Mouse (Mus musculus): ENCODE measurements around the gene Adgrg6. TPM values are rescaled to one million over a fixed set of nuclear protein-coding genes. Genes with fewer than 3 reads are reported as not detected.

Adgrg6 gene
- polyA plus RNA-seq, 1 experiment, result not detected

- no peak overlapping the region for H3K4me3 ChIP-seq (ENCODE audit: insufficient read depth, low read depth, low read length)
- no peaks in the 10 kb centered on the region for H3K4me1 ChIP-seq (ENCODE audit: control insufficient read depth, insufficient read depth, low read length)
- TF ChIP-seq POLR2A (IDR thresholded peaks at IDR 0.05; ENCODE audit: insufficient read depth, low read depth, low read length), result no peak
- TF ChIP-seq CTCF (IDR thresholded peaks at IDR 0.05; ENCODE audit: insufficient read depth, low read depth, low read length), result no peak
- H3K27ac ChIP-seq (ENCODE audit: insufficient read depth, low read depth, low read length), result no peak overlapping the region
- 90% methylated on average over 2 of the region's 2 CpGs for WGBS
These were observed 69.8 kb downstream of the Adgrg6 start for GRCm38 (mm10) chr10:14475641-14476040.

GRCm38 (mm10) chr10:14474541-14475305 is 70.7 kb downstream of the Adgrg6 start:
- Histone ChIP-seq H3K4me1 (ENCODE audit: control insufficient read depth, insufficient read depth, low read length) (no peaks in the 10 kb centered on the region), H3K27ac (ENCODE audit: insufficient read depth, low read depth, low read length) (no peak overlapping the region), H3K4me3 (ENCODE audit: insufficient read depth, low read depth, low read length) (no peak overlapping the region)
- WGBS, result 81% methylated on average over 8 of the region's 8 CpGs
- TF ChIP-seq POLR2A (IDR thresholded peaks at IDR 0.05; ENCODE audit: insufficient read depth, low read depth, low read length) (no peak), CTCF (IDR thresholded peaks at IDR 0.05; ENCODE audit: insufficient read depth, low read depth, low read length) (no peak)

GRCm38 (mm10) chr10:14471039-14471550 is 74.4 kb downstream of the Adgrg6 start:
- no peak overlapping the region for H3K27ac ChIP-seq (ENCODE audit: insufficient read depth, low read depth, low read length)
- H3K4me1 ChIP-seq (ENCODE audit: control insufficient read depth, insufficient read depth, low read length), result no peaks in the 10 kb centered on the region
- 30% methylated on average over 5 of the region's 5 CpGs for WGBS
- no peak overlapping the region for H3K4me3 ChIP-seq (ENCODE audit: insufficient read depth, low read depth, low read length)
- no peak for TF ChIP-seq POLR2A (IDR thresholded peaks at IDR 0.05; ENCODE audit: insufficient read depth, low read depth, low read length)
- TF ChIP-seq CTCF (IDR thresholded peaks at IDR 0.05; ENCODE audit: insufficient read depth, low read depth, low read length), result no peak

GRCm38 (mm10) chr10:14468623-14469022 is 76.8 kb downstream of the Adgrg6 start:
- Histone ChIP-seq H3K27ac (ENCODE audit: insufficient read depth, low read depth, low read length) (no peak overlapping the region), H3K4me3 (ENCODE audit: insufficient read depth, low read depth, low read length) (no peak overlapping the region), H3K4me1 (ENCODE audit: control insufficient read depth, insufficient read depth, low read length) (no peaks in the 10 kb centered on the region)
- TF ChIP-seq POLR2A (IDR thresholded peaks at IDR 0.05; ENCODE audit: insufficient read depth, low read depth, low read length), result no peak
- no peak for TF ChIP-seq CTCF (IDR thresholded peaks at IDR 0.05; ENCODE audit: insufficient read depth, low read depth, low read length)
- WGBS, result 85% methylated on average over 10 of the region's 10 CpGs

GRCm38 (mm10) chr10:14463796-14464511 is 81.5 kb downstream of the Adgrg6 start:
- Histone ChIP-seq H3K4me1 (ENCODE audit: control insufficient read depth, insufficient read depth, low read length) (no peaks in the 10 kb centered on the region), H3K27ac (ENCODE audit: insufficient read depth, low read depth, low read length) (no peak overlapping the region), H3K4me3 (ENCODE audit: insufficient read depth, low read depth, low read length) (no peak overlapping the region)
- no peak for TF ChIP-seq POLR2A (IDR thresholded peaks at IDR 0.05; ENCODE audit: insufficient read depth, low read depth, low read length)
- no peak for TF ChIP-seq CTCF (IDR thresholded peaks at IDR 0.05; ENCODE audit: insufficient read depth, low read depth, low read length)
- WGBS, result 95% methylated on average over 4 of the region's 4 CpGs

- H3K4me3 ChIP-seq (ENCODE audit: insufficient read depth, low read depth, low read length), result no peak overlapping the region
- H3K4me1 ChIP-seq (ENCODE audit: control insufficient read depth, insufficient read depth, low read length), result no peaks in the 10 kb centered on the region
- WGBS, result 69% methylated on average over 4 of the region's 4 CpGs
- H3K27ac ChIP-seq (ENCODE audit: insufficient read depth, low read depth, low read length), result no peak overlapping the region
- TF ChIP-seq POLR2A (IDR thresholded peaks at IDR 0.05; ENCODE audit: insufficient read depth, low read depth, low read length), result no peak
- no peak for TF ChIP-seq CTCF (IDR thresholded peaks at IDR 0.05; ENCODE audit: insufficient read depth, low read depth, low read length)
These were observed 84.4 kb downstream of the Adgrg6 start for GRCm38 (mm10) chr10:14460933-14461514.

GRCm38 (mm10) chr10:14460252-14460932 is 85.1 kb downstream of the Adgrg6 start:
- H3K4me1 ChIP-seq (ENCODE audit: control insufficient read depth, insufficient read depth, low read length), result no peaks in the 10 kb centered on the region
- 78% methylated on average over 5 of the region's 5 CpGs for WGBS
- no peak overlapping the region for H3K27ac ChIP-seq (ENCODE audit: insufficient read depth, low read depth, low read length)
- TF ChIP-seq CTCF (IDR thresholded peaks at IDR 0.05; ENCODE audit: insufficient read depth, low read depth, low read length) (no peak), POLR2A (IDR thresholded peaks at IDR 0.05; ENCODE audit: insufficient read depth, low read depth, low read length) (no peak)
- H3K4me3 ChIP-seq (ENCODE audit: insufficient read depth, low read depth, low read length), result no peak overlapping the region

GRCm38 (mm10) chr10:14459819-14460218 is 85.6 kb downstream of the Adgrg6 start:
- no peak for TF ChIP-seq CTCF (IDR thresholded peaks at IDR 0.05; ENCODE audit: insufficient read depth, low read depth, low read length)
- no peak for TF ChIP-seq POLR2A (IDR thresholded peaks at IDR 0.05; ENCODE audit: insufficient read depth, low read depth, low read length)
- H3K4me1 ChIP-seq (ENCODE audit: control insufficient read depth, insufficient read depth, low read length), result no peaks in the 10 kb centered on the region
- no peak overlapping the region for H3K27ac ChIP-seq (ENCODE audit: insufficient read depth, low read depth, low read length)
- WGBS, result 84% methylated on average over 7 of the region's 7 CpGs
- no peak overlapping the region for H3K4me3 ChIP-seq (ENCODE audit: insufficient read depth, low read depth, low read length)

All from olfactory bulb, adult 2 months (tissue).